Mouse (Mus musculus) embryonic facial prominence, embryonic 12.5 days (tissue): ENCODE data around the gene Plpp7. TPM values are rescaled to one million over a fixed set of nuclear protein-coding genes. Genes with fewer than 3 reads are reported as not detected.

Source experiments
- ATAC-seq: fragments of 200-750 bp; cut with Nextera tagmentation; 2 replicates; pipeline ENCODE4 v1.8.0; 2017; ENCODE audit not compliant: insufficient number of reproducible peaks, insufficient read depth, low FRiP score, low TSS enrichment
- H3K27ac ChIP-seq: fragments of 300-500 bp; sonication (generic); 2 replicates; pipeline ENCODE4 v1.5.1; 2016; ENCODE audit warnings: mild to moderate bottlenecking
- H3K27me3 ChIP-seq: fragments of 300-500 bp; sonication (generic); 2 replicates; pipeline ENCODE4 v1.6.1; 2016; ENCODE audit warnings: mild to moderate bottlenecking, moderate library complexity
- H3K36me3 ChIP-seq: fragments of 300-500 bp; sonication (generic); 2 replicates; pipeline ENCODE4 v1.6.1; 2016; ENCODE audit warnings: mild to moderate bottlenecking
- H3K4me1 ChIP-seq: fragments of 300-500 bp; sonication (generic); 2 replicates; pipeline ENCODE4 v1.6.1; 2016
- H3K4me2 ChIP-seq: fragments of 300-500 bp; sonication (generic); replicated peaks from 2 replicates; pipeline ENCODE4 v1.6.1; 2016; ENCODE audit warnings: mild to moderate bottlenecking, moderate library complexity
- H3K4me3 ChIP-seq: fragments of 300-500 bp; sonication (generic); 2 replicates; pipeline ENCODE4 v1.5.1; 2016; ENCODE audit warnings: mild to moderate bottlenecking
- H3K9ac ChIP-seq: fragments of 300-500 bp; sonication (generic); 2 replicates; pipeline ENCODE4 v1.6.1; 2016; ENCODE audit warnings: mild to moderate bottlenecking, moderate library complexity
- H3K9me3 ChIP-seq: fragments of 300-500 bp; sonication (generic); 2 replicates; pipeline ENCODE4 v1.6.1; 2016; ENCODE audit warnings: mild to moderate bottlenecking, moderate library complexity
- WGBS: fragments of 180-500 bp; shearing (Covaris S2); methylation state at CpG from one replicate; pipeline ENCODE4 v1.1.7; 2016; 5-methylcytosine and 5-hydroxymethylcytosine counted together
- polyA plus RNA-seq: library from polyadenylated mRNA; unstranded; fragments of >200 nt; fragmentation: Nextera tagmentation; extraction: Ambion mirVana; gene quantifications from 2 replicates; pipeline ENCODE4 v1.2.1, GENCODE M21; 2016

Gene Plpp7
- polyA plus RNA-seq, 1 experiment from 2014 or later, result 7.3 TPM

GRCm38 (mm10) chr2:32105117-32105913, 10.0 kb downstream of the Plpp7 start:
- H3K9ac ChIP-seq, result no peak overlapping the region
- H3K4me1 ChIP-seq, result no peaks in the 10 kb centered on the region
- H3K4me3 ChIP-seq, result no peak overlapping the region
- H3K4me2 ChIP-seq, result no peak overlapping the region
- H3K27ac ChIP-seq, result no peak overlapping the region
- no peak for ATAC-seq
- WGBS, result 84% methylated on average over 16 of the region's 16 CpGs
- no peaks in the 10 kb centered on the region; the same call in 1 of the 2 replicates for H3K36me3 ChIP-seq
- H3K9me3 ChIP-seq, result no peaks in the 10 kb centered on the region
- no peaks in the 10 kb centered on the region for H3K27me3 ChIP-seq

GRCm38 (mm10) chr2:32105930-32106329, 10.6 kb downstream of the Plpp7 start:
- H3K4me2 ChIP-seq, result no peak overlapping the region
- H3K27me3 ChIP-seq, result no peaks in the 10 kb centered on the region
- H3K4me3 ChIP-seq, result no peak overlapping the region
- no peak for ATAC-seq
- no peaks in the 10 kb centered on the region for H3K9me3 ChIP-seq
- no peak overlapping the region for H3K9ac ChIP-seq
- 84% methylated on average over 7 of the region's 7 CpGs for WGBS
- no peaks in the 10 kb centered on the region for H3K4me1 ChIP-seq
- no peak overlapping the region for H3K27ac ChIP-seq
- H3K36me3 ChIP-seq, result no peaks in the 10 kb centered on the region

- H3K4me2 ChIP-seq, result no peak overlapping the region
- H3K27me3 ChIP-seq, result no peaks in the 10 kb centered on the region
- no peaks in the 10 kb centered on the region for H3K9me3 ChIP-seq
- WGBS, result 91% methylated on average over 1 of the region's 1 CpGs
- no peak overlapping the region for H3K9ac ChIP-seq
- H3K4me3 ChIP-seq, result no peak overlapping the region
- H3K36me3 ChIP-seq, result no peaks in the 10 kb centered on the region
- no peak overlapping the region for H3K27ac ChIP-seq
- no peaks in the 10 kb centered on the region for H3K4me1 ChIP-seq
- no peak for ATAC-seq
Measured at GRCm38 (mm10) chr2:32111268-32111667, 15.9 kb downstream of the Plpp7 start.

GRCm38 (mm10) chr2:32112548-32112947, 17.2 kb downstream of the Plpp7 start:
- Histone ChIP-seq H3K4me2 (no peak overlapping the region), H3K27ac (no peak overlapping the region), H3K36me3 (no peaks in the 10 kb centered on the region), H3K4me1 (no peaks in the 10 kb centered on the region), H3K27me3 (no peaks in the 10 kb centered on the region), H3K9me3 (no peaks in the 10 kb centered on the region), H3K9ac (no peak overlapping the region), H3K4me3 (no peak overlapping the region)
- no peak for ATAC-seq
- WGBS, result 71% methylated on average over 2 of the region's 2 CpGs

- Histone ChIP-seq H3K27me3 (no peaks in the 10 kb centered on the region), H3K4me3 (no peak overlapping the region)
- no peak for ATAC-seq
Measured at GRCm38 (mm10) chr2:32115851-32116268, 20.5 kb downstream of the Plpp7 start.

GRCm38 (mm10) chr2:32119802-32120750, 24.7 kb downstream of the Plpp7 start:
- H3K4me1 ChIP-seq, result no peaks in the 10 kb centered on the region
- no peak overlapping the region for H3K4me3 ChIP-seq
- no peaks in the 10 kb centered on the region for H3K9me3 ChIP-seq
- no peak overlapping the region for H3K4me2 ChIP-seq
- no peaks in the 10 kb centered on the region for H3K27me3 ChIP-seq
- H3K36me3 ChIP-seq, result no peaks in the 10 kb centered on the region
- ATAC-seq, result no peak
- 88% methylated on average over 20 of the region's 20 CpGs for WGBS
- H3K9ac ChIP-seq, result no peak overlapping the region
- no peak overlapping the region for H3K27ac ChIP-seq

More at GRCm38 (mm10) chr2:32115851-32116268, 20.5 kb downstream of the Plpp7 start:
- no peaks in the 10 kb centered on the region for H3K36me3 ChIP-seq
- no peak overlapping the region for H3K9ac ChIP-seq
- no peaks in the 10 kb centered on the region for H3K9me3 ChIP-seq
- H3K4me2 ChIP-seq, result no peak overlapping the region
- H3K27ac ChIP-seq, result no peak overlapping the region
- 95% methylated on average over 4 of the region's 4 CpGs for WGBS
- H3K4me1 ChIP-seq, result no peaks in the 10 kb centered on the region

- no peaks in the 10 kb centered on the region for H3K4me1 ChIP-seq
- no peak overlapping the region for H3K9ac ChIP-seq
- no peak for ATAC-seq
- no peaks in the 10 kb centered on the region for H3K36me3 ChIP-seq
- WGBS, result 45% methylated on average over 5 of the region's 5 CpGs
- no peaks in the 10 kb centered on the region for H3K27me3 ChIP-seq
- H3K4me3 ChIP-seq, result no peak overlapping the region
- H3K4me2 ChIP-seq, result no peak overlapping the region
- H3K9me3 ChIP-seq, result no peaks in the 10 kb centered on the region
- H3K27ac ChIP-seq, result no peak overlapping the region
Measured at GRCm38 (mm10) chr2:32121150-32121549, 25.8 kb downstream of the Plpp7 start.

- Histone ChIP-seq H3K9ac (no peak overlapping the region), H3K4me3 (no peak overlapping the region), H3K27me3 (no peaks in the 10 kb centered on the region), H3K9me3 (no peaks in the 10 kb centered on the region), H3K4me2 (no peak overlapping the region), H3K27ac (no peak overlapping the region), H3K36me3 (no peaks in the 10 kb centered on the region), H3K4me1 (no peaks in the 10 kb centered on the region)
- ATAC-seq, result no peak
- WGBS, result 66% methylated on average over 2 of the region's 2 CpGs
Measured at GRCm38 (mm10) chr2:32121785-32122184, 26.5 kb downstream of the Plpp7 start.

GRCm38 (mm10) chr2:32127653-32128535, 32.6 kb downstream of the Plpp7 start:
- WGBS, result 33% methylated on average over 16 of the region's 16 CpGs
- no peak for ATAC-seq

GRCm38 (mm10) chr2:32128536-32128841, 33.2 kb downstream of the Plpp7 start:
- H3K9me3 ChIP-seq, result no peaks in the 10 kb centered on the region
- H3K36me3 ChIP-seq, result no peaks in the 10 kb centered on the region
- no peaks in the 10 kb centered on the region; the same call in 1 of the 2 replicates for H3K4me1 ChIP-seq
- no peak overlapping the region for H3K4me3 ChIP-seq
- H3K9ac ChIP-seq, result no peak overlapping the region
- no peak overlapping the region for H3K27ac ChIP-seq
- H3K27me3 ChIP-seq, result no peaks in the 10 kb centered on the region
- WGBS, result 82% methylated on average over 5 of the region's 5 CpGs
- no peak for ATAC-seq
- H3K4me2 ChIP-seq, result no peak overlapping the region

More at GRCm38 (mm10) chr2:32127653-32128535, 32.6 kb downstream of the Plpp7 start:
- no peaks in the 10 kb centered on the region; the same call in 1 of the 2 replicates for H3K4me1 ChIP-seq
- H3K36me3 ChIP-seq, result no peaks in the 10 kb centered on the region
- H3K4me2 ChIP-seq, result no peak overlapping the region
- no peak overlapping the region for H3K4me3 ChIP-seq
- H3K9ac ChIP-seq, result no peak overlapping the region
- no peaks in the 10 kb centered on the region for H3K9me3 ChIP-seq
- H3K27me3 ChIP-seq, result no peaks in the 10 kb centered on the region
- H3K27ac ChIP-seq, result no peak overlapping the region

GRCm38 (mm10) chr2:32129383-32130074, 34.2 kb downstream of the Plpp7 start:
- no peak overlapping the region for H3K27ac ChIP-seq
- 50% methylated on average over 11 of the region's 11 CpGs for WGBS

More at GRCm38 (mm10) chr2:32129383-32130074, 34.2 kb downstream of the Plpp7 start:
- H3K4me3 ChIP-seq, result no peak overlapping the region
- no peak overlapping the region for H3K4me2 ChIP-seq
- no peak for ATAC-seq
- no peaks in the 10 kb centered on the region for H3K9me3 ChIP-seq
- no peak overlapping the region for H3K9ac ChIP-seq
- no peaks in the 10 kb centered on the region; the same call in 1 of the 2 replicates for H3K4me1 ChIP-seq
- no peaks in the 10 kb centered on the region for H3K36me3 ChIP-seq
- H3K27me3 ChIP-seq, result no peaks in the 10 kb centered on the region
